Mouse (Mus musculus): Measurements from ENCODE around the gene Tmprss11f. TPM values are rescaled to one million over a fixed set of nuclear protein-coding genes. Genes with fewer than 3 reads are reported as not detected.

Gene Tmprss11f
- total RNA-seq (2023): not detected

DNA sequence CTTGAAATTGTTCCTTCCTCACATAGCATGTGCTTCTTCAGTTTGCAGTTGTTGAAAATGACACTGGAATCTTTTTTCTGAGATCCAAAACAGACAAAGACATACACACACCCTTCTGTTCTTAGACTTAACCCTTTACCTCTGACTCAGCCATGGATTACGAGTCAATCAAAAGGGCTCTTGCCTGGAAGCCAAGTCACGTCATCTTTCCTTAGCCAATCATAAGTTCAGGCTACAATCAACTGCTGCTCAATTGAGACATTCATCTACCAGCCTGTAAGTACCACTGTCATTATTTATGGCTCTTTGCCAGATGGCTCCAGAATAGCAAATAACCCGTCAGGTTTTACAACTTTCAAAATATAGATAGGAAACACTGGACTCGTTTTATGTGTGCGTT is at the start of gene Tmprss11f:
Tmprss11f (minus strand) TSS at position 101 of the 400 bp plus-strand sequence.

GRCm38 (mm10) chr5:86676262-86676661 is 44.0 kb upstream of the Tmprss11f start, which contains the start of gene Tmprss11b:
Gene Tmprss11b (minus strand): TSS chr5:86676362.

GRCm38 (mm10) chr5:86518500-86518899 is 113.7 kb downstream of the Tmprss11f start, which contains the start of gene Tmprss11g:
Gene Tmprss11g (minus strand): TSS chr5:86518600.

Other genes starting within 250 kb of the Tmprss11f start
- not detected for gene Tmprss11a, start 163.4 kb downstream of the Tmprss11f start, total RNA-seq (2023)
- not detected for gene Tmprss11g, start 113.8 kb downstream of the Tmprss11f start, total RNA-seq (2023)
- not detected for gene Tmprss11b, start 43.9 kb upstream of the Tmprss11f start, total RNA-seq (2023)
- gene Tmprss11e, start 113.4 kb upstream of the Tmprss11f start, total RNA-seq (2023): not detected
- gene Ythdc1, start 171.8 kb upstream of the Tmprss11f start, total RNA-seq (2023): 10 to 100 TPM; 84.6 to 92.8 TPM

Measured in neutrophil, adult 83 days (primary cell).